Mouse (Mus musculus) B cell, adult 2 months (primary cell): Measurements from ENCODE around the gene Mlana.
A peak's percentile ranks its signal among the peaks of the same experiment; 100 is the strongest.

ENCODE experiments used
- DNase-seq, 2 experiments: peaks; one replicate each; pipeline ENCODE4 v3.0.0; 2022

Mlana gene

DNA sequence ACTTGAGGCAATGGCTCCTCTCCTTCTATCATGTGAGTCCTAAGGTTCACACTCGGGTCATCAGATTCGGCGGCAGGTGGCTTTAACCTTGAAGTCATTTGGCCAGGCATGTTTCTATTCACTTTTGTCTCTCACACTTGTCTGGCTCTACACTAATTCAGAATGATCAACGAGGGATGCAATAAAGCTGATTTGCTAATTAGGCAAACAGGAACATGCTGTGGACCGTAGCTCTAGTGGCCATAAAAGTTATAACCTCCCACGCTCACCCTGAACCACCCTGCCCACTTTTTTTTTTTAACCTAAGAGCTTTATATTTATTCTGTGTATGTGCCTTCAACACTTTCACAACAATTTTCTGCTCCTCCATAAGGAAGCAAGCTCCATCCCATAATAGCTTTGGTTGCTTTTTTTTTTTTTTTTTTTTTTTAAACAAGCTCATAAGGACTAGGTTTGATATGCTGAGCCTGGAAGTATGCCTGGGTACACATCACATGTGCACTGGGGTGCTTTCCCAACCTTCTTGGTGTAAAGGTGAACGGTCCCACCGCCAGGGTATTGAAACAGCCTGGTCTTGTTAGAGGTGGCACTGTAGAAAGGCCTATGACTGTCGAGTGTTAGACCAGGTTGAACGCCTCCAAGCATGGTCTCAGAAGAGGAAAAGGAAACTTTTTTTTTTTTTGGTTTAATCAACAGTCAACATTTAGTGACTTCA lies 21.0 kb upstream of the Mlana start:
- DNase-seq, result peak; percentile 12 to 22

DNA sequence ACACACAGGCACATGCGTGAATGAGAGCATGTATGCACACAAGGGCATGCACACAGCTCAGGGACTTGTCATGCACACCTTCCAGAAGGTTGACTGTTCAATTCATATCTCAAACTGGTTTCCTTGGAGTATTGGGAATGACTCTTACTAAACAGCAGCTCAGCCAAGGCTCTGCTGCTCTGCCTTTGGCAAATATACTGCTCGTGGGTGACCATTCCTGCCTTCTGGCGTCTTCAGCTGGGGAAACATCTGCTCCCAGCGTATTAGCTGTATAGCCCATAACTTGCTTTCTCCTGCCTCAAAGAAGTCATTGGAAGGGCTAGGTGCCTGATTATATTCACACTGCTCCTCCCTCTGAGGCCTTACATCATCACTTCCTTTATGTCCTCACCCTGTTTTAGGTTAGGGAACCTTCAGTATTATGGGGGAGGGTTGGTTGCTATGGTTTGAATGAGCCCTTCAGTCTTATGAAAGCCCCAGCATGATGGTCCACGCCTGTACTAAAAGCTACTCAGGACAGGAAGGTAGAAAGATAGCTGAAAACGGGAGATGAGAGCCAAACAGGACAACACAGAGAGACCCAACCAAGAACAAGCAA lies 19.3 kb upstream of the Mlana start:
- no peak for DNase-seq

DNA sequence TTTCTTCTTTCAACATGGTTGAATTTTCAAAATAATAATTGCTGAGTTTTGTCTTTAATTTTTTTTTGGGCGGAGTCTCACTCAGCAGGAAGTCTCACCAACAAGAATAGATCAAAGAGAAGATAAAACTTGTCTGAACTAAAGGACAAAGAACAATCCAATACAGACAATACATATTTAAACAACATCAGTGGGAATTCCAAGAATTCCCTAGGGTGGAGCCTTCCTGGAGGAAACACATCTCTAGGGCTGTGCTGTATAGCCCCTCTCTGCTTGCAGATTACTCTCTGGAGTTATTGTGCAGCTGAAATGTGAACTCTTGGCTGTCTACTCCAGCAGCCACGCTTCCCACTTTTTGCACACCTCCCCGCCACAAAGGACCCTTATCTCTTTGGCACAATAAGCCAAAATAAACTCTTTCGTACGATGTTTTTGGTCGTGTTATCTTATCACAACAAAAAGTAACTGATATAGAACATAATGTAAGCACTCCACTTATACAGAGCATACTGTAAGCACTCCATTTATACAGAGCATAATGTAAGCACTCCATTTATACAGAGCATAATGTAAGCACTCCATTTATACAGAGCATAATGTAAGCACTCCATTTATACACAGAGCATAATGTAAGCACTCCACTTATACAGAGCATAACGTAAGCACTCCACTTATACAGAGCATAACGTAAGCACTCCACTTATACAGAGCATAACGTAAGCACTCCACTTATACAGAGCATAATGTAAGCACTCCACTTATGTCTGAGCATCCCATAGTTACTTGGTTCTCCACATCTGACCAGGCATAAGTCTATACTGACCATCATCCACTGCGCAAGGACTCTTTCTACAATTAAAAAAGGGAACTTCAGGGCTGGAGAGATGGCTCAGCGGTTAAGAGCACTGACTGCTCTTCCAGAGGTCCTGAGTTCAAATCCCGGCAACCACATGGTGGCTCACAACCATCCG lies 17.2 kb upstream of the Mlana start:
- DNase-seq, result no peak

DNA sequence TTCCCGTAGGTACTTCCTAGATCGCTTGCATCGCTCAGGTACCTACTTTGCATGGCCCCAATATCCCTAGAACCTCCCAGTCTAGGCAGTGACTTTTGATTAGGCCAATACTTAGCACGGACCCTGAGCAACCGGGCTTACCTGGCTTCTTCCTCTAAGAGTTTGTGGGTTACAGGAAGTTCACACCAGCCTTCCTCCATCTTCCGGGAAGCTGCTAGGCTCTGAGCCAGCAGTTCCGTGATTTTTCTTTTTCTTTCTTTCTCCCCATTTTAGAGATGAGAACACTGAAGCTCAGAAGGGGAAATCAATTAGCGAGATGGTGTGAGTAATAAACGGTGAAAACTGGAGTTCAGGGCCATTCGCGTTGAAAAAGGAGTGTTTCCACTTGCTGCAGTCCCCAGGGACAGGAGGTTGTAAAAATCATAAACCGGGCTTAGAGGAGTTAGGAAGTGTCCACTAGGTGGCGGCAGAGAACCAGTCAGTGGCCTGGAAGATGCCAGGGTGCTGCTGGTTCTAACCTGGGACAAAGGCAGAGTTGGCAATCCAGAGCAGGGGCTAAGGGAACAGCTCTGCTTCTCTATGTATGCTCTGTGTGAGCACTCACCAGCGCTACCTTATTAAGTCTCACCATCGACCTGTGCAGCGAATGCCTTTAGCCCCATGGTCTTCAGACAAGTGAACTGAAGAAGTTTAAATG lies 13.6 kb upstream of the Mlana start:
- peak; percentile 88 for DNase-seq

DNA sequence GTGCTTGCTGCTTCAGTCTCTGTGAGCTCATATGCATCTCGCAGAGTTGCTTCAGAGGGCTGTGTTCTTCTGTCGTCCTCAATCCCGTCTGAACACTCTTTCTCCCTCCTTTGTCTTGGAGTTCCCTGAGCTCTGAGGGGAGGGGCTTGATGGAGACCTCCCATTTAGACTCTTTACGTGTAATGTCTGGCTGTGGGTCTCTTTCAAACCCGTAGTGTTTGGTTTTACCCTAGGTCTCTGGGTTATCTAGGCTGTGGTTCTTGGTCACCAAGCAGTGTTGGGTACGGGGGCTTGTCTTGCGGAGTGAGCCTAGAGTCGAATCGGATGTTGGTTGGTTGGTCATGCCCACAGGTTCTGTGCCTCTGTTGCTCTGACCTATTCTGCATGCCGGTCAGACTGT lies 2.6 kb upstream of the Mlana start:
- no peak for DNase-seq

DNA sequence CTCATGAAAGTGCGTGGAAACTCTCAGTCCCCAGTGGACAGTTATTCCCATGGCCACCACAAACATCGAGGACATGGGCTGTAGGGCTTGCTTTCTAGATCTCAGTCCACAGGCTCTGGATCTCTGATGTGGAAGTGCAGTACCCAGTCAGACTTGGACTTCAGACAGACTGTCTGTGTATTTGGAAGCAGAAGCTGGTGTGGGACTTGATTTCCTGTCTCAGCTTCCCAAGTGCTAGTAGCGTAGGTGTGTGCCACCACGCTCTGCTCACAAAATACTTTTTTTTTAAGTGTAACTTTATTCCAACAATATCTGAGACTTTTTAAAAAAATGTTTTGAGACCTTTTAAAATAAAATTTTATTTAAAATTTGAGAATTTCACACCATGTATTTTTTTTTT lies 1.3 kb upstream of the Mlana start:
- DNase-seq, result no peak

DNA sequence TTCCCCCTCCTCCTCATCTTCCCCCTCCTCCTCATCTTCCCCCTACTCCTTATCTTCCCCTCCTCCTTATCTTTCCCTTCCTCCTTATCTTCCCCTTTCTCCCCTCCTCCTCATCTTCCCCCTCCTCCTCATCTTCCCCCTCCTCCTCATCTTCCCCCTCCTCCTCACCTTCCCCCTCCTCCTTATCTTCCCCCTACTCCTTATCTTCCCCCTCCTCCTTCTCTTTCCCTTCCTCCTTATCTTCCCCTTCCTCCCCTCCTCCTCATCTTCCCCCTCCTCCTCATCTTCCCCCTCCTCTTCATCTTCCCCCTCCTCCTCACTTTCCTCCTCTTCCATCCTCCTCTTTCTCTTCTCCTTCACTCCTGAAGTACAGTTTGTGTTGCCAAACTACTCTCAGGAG lies 784 bp upstream of the Mlana start:
- no peak for DNase-seq

DNA sequence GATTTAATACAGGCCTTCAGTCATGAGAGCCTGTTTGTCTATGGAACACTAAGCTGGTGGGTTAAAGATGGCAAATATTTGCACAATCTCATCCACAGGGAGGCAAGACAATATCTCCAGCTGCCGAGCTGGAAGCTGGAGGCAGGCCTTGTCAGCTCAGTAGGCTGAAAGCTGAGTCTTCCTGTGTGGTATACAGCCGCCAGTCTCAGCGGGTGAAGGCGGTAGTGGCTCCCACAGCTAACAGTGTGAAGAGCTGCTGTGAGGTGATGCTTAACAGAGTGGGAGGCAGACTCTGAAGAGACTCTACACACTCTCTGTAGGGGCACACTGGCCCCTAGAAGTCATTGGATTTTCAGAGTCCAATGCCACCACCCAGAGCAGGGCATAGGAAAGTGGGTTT lies 4.1 kb downstream of the Mlana start:
- no peak for DNase-seq

DNA sequence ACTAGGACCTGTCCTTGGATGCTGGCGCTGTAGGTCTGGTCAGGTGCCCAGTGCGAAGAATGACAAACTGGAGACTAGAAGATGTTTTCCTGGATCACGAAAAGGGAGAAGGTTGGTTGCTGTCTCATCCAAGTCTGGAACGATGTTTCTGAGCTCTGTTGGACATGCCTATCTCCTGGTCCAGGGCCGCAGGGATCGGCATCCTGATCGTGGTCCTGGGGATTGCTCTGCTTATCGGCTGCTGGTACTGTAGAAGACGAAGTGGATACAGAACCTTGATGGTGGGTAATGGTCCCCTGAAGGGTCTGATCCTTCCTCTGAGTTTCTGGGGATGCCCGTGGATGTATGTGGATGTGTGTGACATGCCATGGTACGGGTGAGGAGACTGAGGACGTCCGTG lies 6.8 kb downstream of the Mlana start:
- DNase-seq, result no peak

DNA sequence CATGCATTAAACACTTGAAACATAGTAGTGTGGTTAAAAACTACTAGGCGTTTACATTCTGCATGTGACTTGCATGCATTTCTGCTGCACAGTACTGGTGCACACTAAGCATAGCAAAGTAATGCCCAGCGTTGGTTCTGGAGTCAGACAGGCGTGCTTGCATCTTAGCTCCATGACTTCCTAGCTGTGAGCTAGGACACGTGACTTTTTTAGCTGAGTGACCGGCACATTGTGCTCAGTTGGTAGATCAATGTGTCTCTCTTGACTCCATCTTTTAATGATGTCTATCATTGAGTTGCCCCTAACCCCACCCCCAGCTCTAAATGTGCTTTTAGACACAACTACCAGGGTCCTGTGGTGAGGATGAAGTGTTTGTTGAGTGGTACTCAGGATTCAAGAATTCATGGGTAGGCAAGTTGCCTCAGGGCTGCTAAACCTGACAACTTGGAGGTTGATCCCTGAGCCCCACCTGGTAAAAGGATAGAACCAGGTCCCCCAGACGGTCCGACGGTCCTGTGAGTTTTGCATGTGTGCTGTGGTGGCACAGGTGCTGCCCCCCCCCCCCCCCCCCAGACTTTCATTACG lies 9.8 kb downstream of the Mlana start:
- DNase-seq, result no peak

DNA sequence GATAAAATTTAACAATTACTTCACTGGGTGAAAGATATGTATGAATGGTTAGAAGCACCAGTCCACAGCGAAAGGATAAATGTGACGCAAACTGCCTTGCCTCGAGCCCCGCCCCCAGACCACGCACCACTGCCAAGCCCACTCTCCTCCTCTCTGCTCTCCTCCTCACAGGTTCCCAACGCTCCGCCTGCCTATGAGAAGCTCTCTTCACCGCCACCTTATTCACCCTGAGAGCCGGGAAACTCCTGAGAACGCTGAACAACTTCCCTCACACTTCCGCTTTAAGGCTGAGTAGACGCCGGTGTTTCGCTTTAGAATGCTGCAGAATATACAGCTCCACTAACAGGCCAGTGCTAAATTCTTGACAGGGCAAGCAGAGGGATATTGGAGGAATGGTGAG lies 10.4 kb downstream of the Mlana start:
- DNase-seq, result peak; percentile 54

DNA sequence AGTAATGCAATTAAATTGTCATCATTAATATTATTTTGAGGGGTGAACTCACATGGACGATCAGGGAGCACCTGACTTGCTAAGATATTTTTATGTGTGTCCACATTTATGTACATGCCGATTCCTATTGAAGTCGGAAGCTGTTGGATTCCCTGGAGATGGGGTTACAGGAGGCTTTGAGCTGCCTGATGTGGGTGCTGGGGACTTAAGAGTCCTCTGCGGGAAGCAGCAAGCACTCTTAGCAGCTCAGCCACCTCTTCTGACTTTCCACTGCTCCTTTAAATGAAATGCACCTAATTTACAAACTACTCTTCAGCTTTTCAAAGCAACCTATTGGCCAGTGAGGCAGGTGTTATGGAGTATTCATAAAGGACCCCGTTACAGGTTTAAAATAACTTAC lies 10.8 kb downstream of the Mlana start:
- DNase-seq, result no peak

DNA sequence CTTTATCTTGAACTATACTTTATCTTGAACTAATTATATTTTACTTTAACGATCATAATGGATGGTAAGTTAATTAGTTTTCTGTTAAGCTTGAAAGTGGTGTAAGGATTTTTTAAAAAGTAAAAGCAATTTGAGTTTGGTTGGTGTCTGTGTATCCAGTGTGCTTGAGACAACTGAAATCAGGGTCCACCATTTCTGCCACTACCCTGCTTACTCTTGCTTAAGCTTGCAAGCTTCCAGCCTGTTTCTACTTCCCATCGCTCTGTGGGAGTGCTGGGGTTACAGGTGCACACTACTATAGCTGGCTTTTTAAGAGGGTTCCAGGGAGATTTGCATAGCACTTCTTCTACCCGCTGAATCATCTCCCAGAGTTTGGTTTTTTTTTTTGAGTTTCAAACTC lies 11.8 kb downstream of the Mlana start:
- DNase-seq, result no peak

DNA sequence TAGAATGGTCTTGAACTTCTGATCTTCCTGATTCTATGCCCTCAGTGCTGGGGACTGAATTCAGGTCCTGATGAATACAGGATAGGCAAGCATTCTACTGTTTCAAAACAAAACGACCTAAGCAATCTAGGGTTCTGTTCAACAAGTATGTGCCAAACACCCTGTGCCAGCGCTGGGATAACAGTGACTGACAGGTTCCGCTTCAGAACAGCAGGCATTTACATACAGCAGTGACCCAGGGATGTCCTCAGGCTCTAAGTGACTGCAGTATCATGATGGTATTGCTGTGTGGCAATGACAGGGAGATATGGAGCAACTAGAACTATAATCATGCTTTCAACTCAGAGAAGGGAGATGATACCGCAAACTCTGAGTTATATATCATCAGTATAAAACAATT lies 15.8 kb downstream of the Mlana start:
- no peak for DNase-seq

DNA sequence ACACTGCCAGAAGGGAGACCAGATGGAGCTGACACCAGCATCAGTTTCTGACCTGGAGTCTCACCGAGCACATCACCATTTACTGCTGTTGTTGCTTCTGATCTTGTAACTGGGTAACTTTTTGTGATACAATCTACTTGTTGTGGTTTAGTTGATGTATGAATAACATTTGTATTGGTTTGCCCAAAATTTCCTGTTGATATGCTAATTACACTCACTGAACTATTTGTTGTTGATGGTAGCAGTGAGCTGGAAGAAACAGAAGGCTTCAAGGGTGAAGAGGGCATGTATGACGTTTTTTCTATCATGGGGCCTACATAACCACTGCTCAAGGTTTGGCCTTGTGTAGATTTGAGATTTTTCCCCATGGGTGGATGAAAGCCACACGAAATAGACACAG lies 20.2 kb downstream of the Mlana start:
- no peak for DNase-seq

DNA sequence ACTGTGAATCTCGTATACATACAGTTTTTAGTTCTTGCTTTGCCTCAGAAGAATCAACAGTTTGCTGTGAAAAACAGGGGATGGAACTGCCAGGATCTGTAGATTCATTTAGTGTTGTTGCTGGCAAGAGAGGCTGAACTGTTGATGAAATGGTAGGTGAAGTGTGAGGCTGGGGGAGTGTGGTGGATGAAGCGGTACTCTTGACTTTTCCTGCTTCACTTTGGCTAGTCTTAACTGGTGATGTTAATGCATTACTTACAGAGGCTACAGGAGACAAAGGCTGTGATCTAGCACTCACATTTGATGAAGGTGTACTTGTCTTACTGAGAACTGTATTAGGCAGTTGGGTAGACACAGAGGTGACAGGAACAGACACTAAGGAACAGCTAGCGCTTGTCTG lies 20.9 kb downstream of the Mlana start:
- DNase-seq, result no peak

DNA sequence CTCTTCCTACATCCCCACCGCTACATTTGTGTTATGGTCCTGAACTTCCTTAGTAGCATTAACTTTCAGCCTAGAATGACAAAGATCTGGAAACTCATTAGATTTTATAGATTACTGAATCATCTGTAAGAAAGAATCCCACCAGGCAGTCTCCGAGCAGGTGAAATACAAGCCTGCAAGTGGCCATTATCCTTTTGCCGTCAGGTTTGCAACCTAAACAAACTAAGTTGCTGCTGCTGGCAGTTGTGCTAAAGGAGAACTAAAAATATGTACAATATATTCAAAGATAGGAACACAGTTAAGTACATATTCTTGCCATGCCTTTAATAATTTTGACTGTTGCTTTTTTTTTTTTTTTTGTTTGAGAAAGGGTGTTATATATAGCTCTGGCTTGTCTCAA lies 37.8 kb downstream of the Mlana start:
- DNase-seq, result no peak

DNA sequence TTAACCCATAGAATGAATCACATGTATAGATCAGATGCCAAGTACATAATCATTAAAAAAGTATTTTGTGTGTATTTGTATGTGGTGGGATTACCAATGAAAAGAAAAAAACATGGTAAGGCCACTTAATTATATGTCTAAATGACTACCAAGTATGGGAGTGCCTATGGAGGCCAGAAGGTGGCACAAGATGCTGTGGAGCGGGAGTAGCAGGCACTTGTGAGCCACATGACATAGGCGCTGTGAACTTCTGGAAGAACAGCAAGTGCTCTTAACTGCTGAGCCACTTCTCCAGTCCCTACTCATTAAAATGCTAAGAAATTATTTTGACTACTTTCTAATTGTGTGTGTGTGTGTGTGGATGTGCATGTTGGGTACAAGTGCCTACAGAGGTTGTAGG lies 42.0 kb downstream of the Mlana start:
- peak in 1 of 2 experiments; percentile 7 for DNase-seq

DNA sequence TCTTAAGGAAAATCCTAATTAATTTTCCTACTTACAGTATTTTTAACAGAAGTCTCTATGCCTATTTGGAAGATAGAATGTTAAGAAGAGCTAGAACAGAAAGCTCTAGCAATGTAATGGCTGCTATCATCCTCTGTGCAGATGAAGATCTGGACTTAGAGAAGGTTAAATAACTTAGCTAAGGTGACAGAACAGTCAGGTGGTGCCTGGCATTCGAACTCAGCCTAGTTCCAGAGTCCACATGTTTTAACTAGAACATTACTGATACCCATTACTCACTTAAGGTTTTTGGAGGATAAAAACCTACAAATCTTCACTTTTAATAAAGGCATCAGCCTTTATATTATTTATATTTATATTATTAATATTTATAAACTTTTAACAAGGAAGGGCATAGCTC lies 43.0 kb downstream of the Mlana start:
- DNase-seq, result no peak

DNA sequence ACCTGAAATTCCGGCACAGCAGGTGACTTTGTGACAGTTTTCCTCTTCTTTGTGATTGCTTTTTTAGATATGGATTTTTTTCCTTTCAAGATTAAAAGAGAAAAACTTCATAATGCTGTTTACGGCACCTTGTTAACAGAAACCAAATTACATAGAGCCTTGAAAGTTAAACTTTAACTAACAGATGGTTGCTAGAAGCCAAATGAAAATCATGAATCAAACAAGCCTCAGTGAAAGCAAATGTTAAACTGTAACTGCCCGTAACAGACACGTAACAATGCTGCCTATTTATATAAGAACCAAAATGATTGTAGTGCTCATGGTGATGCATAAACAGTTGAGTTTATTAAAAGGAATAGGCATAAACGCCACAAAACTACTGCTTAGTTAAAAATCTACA lies 45.9 kb downstream of the Mlana start:
- no peak for DNase-seq

DNA sequence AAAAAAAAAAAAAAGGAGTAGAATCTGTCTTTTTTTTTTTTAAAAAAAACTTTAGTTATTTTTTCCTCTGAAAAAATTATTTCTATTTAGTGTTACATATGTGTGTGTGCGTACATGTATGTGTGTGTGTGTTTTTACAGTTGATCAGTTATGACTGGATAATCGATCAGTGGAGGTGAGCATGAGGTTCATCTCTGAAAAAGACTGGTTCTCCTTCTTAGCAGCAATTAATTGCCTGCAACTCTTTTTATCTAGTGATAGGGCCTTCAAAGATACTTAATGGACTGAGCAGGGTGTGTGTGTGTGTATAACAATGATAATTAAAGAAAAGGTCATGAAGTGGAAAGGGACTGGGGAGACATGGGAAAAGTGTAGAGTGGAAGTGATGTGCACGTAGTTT lies 53.4 kb downstream of the Mlana start:
- DNase-seq, result no peak

DNA sequence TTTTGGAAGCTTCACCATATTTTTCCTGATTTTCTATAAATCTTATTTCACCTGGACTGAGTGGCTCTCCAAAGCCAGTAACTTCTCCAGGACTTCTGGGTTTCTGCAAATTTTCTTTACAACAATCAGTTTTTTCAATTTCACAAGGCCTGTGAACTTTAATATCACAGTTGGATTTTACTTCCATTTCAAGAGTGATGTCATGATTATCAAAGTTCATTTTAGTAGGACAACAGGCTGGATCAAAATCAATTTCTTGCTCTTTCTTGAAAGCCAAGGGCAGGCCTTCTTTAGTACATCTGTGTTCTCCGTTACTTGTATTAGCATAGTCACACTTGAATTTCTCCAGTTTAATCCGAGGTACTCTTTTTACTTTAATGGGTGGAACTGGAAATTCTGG lies 56.3 kb downstream of the Mlana start:
- no peak for DNase-seq
